Mouse (Mus musculus): ENCODE results near the gene Patj.
"Not testable (repeated sequence)": the region's sequence is repeated elsewhere in the genome, so short reads cannot be mapped to it uniquely, and the experiment has no call there.

DNA sequence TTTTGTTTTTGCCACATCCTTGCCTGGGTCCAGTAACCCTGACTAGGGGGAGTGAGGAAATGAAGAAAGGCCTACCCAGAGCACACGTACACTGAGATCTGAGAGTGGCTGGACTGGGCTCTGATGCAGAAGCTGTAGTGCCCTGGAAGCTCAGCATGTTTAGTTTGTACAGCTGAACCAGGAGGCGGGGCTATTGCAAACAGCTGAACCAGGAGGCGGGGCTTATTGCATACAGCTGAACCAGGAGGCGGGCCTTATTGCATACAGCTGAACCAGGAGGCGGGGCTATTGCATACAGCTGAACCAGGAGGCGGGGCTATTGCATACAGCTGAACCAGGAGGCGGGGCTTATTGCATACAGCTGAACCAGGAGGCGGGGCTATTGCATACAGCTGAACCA, 19.6 kb downstream of the Patj start:
- TF ChIP-seq CTCF (conservative IDR thresholded peaks at IDR 0.05; ENCODE audit: insufficient read depth, insufficient read length, low read depth, low read length); POLR2A (IDR thresholded peaks at IDR 0.05; ENCODE audit: low read depth, low read length): not testable (repeated sequence)

All from kidney, adult 2 months (tissue).